Mouse (Mus musculus) liver, embryonic 13.5 days (tissue): ENCODE data around the gene Dock11. TPM values are rescaled to one million over a fixed set of nuclear protein-coding genes. Genes with fewer than 3 reads are reported as not detected.

Experiments used
- ATAC-seq: fragments of 200-750 bp; cut with Nextera tagmentation; 2 replicates; pipeline ENCODE4 v1.8.0; 2017; ENCODE audit warnings: low read depth, mild to moderate bottlenecking, moderate number of reproducible peaks, moderate library complexity
- DNase-seq: peaks from one replicate; pipeline ENCODE4 v3.0.0; 2022
- H3K27ac ChIP-seq: fragments of 300-500 bp; sonication (generic); 2 replicates; pipeline ENCODE4 v1.5.1; 2015; ENCODE audit warnings: moderate library complexity, mild to moderate bottlenecking, inconsistent platforms
- H3K27me3 ChIP-seq: fragments of 300-500 bp; sonication (generic); 2 replicates; pipeline ENCODE4 v1.6.1; 2015; ENCODE audit warnings: mild to moderate bottlenecking, inconsistent platforms
- H3K36me3 ChIP-seq: fragments of 300-500 bp; sonication (generic); 2 replicates; pipeline ENCODE4 v1.6.1; 2015; ENCODE audit warnings: mild to moderate bottlenecking, inconsistent platforms
- H3K4me1 ChIP-seq: fragments of 300-500 bp; sonication (generic); replicated peaks from 2 replicates; pipeline ENCODE4 v1.6.1; 2015; ENCODE audit warnings: inconsistent platforms
- H3K4me2 ChIP-seq: fragments of 300-500 bp; sonication (generic); 2 replicates; pipeline ENCODE4 v1.6.1; 2015; ENCODE audit warnings: inconsistent platforms, mild to moderate bottlenecking, moderate library complexity
- H3K4me3 ChIP-seq: fragments of 300-500 bp; sonication (generic); replicated peaks from 2 replicates; pipeline ENCODE4 v1.5.1; 2015; ENCODE audit warnings: mild to moderate bottlenecking, inconsistent platforms
- H3K9ac ChIP-seq: fragments of 300-500 bp; sonication (generic); 2 replicates; pipeline ENCODE4 v1.6.1; 2015; ENCODE audit warnings: mild to moderate bottlenecking, inconsistent platforms
- H3K9me3 ChIP-seq: fragments of 300-500 bp; sonication (generic); replicated peaks from 2 replicates; pipeline ENCODE4 v1.6.1; 2016; ENCODE audit warnings: inconsistent platforms
- WGBS: fragments of 180-500 bp; shearing (Covaris S2); methylation state at CpG from one replicate; pipeline ENCODE4 v1.1.7; 2015; ENCODE audit not compliant: insufficient replicate concordance; 5-methylcytosine and 5-hydroxymethylcytosine counted together
- polyA plus RNA-seq: library from polyadenylated mRNA; unstranded; fragments of >200 nt; fragmentation: Nextera tagmentation; extraction: Ambion mirVana; gene quantifications from 2 replicates; pipeline ENCODE4 v1.2.1, GENCODE M21; 2015

Dock11 gene
- polyA plus RNA-seq, 1 experiment from 2014 or later = 2.2 TPM

DNA sequence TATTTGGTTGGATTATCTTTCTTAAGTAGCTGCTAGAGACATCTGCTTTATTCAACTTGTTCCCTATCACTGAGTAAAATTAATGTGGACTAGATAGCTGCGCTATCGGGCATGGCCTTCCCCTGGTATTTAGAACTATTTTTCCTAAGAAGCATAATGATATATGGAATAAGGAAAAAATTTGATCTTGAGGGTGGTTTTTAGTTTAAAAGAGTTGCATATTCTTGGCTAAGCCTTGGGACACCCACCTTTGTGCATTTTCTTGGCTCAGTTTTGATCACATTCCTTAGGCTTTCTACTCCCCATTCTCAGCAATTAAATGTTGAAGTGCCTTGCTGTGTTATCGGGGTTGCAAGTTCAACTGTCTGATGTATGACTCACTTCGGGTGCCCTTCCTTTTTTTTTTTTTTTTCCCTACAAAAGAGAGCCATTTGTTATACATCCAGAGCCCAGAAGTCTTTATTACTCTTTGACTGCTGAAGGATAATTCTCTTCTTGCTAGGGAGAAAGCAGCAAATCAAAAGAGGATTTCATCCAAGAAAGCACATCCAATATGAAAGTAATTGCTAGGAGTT, 64.0 kb downstream of the Dock11 start:
- Histone ChIP-seq H3K4me2 (no peak overlapping the region), H3K4me1 (no peaks in the 10 kb centered on the region), H3K36me3 (no peaks in the 10 kb centered on the region), H3K27me3 (no peaks in the 10 kb centered on the region), H3K4me3 (no peak overlapping the region), H3K9ac (no peak overlapping the region), H3K27ac (no peak overlapping the region), H3K9me3 (no peaks in the 10 kb centered on the region)
- DNase-seq = no peak
- no peak for ATAC-seq
- 60% methylated on average over 4 of the region's 4 CpGs for WGBS

DNA sequence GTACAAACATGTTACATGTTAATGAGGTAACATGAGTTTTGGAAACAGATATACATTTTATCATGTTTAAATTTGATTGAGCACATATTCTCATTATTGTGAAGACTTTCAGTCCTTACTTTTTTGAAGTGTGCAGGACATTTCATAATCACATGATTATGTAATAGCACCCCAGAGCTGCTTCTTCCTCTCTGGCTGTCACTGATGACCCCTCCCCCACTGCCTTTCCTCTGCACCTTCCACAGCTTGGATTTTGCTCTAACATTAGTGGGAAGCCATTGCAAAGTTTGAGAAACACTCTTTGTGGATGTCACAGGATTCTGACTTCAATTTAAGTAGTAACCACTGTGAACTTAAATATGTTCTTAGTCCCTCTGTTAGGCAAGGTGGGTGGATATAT, 67.6 kb downstream of the Dock11 start:
- Histone ChIP-seq H3K27ac (no peak overlapping the region), H3K4me3 (no peak overlapping the region), H3K4me2 (no peak overlapping the region), H3K9ac (no peak overlapping the region), H3K4me1 (no peaks in the 10 kb centered on the region), H3K36me3 (no peaks in the 10 kb centered on the region), H3K9me3 (no peaks in the 10 kb centered on the region), H3K27me3 (no peaks in the 10 kb centered on the region)
- DNase-seq (no peak), ATAC-seq (no peak)

DNA sequence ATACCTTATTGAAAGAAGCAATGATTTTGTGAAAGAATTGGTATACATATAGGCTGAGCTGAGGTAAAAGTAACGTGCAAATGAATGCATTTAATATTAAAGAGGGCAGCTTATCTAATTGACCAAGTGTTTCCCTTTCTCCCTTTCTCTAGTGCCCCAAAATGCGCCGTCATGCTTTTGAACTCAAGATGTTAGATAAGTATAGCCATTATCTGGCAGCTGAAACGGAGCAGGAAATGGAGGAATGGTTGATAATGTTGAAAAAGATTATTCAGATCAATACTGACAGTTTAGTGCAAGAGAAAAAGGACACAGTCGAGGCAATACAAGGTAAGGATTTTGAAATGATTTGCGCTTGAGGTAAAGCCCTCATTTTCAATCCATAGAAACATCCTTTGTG, 74.5 kb downstream of the Dock11 start:
- H3K9me3 ChIP-seq = no peaks in the 10 kb centered on the region
- no peaks in the 10 kb centered on the region for H3K27me3 ChIP-seq
- H3K9ac ChIP-seq = no peak overlapping the region
- no peak overlapping the region for H3K4me3 ChIP-seq
- DNase-seq (no peak), ATAC-seq (no peak)
- no peak overlapping the region for H3K27ac ChIP-seq
- WGBS = 33% methylated on average over 6 of the region's 6 CpGs
- no peak overlapping the region for H3K4me2 ChIP-seq
- H3K4me1 ChIP-seq = no peaks in the 10 kb centered on the region
- H3K36me3 ChIP-seq = no peaks in the 10 kb centered on the region

DNA sequence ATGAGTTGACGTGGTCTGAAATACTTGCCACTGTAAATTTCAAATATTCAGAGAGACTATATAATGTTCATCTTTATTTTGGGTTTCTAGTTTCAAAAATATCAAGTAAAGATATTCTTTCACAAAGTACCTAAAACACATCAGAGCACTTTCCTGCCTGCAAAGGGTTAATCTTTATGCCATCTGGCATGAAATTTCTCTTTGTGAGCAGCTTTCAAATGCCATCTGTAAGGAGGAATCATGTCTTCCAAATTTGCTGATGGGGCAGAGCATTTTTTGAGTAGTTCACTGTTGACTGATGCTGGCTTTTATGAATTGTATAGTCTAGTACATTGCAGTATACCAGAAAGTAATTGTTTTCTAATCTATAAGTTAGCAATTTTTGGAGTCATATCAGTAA, 80.6 kb downstream of the Dock11 start:
- Histone ChIP-seq H3K9ac (no peak overlapping the region), H3K4me3 (no peak overlapping the region), H3K36me3 (no peaks in the 10 kb centered on the region), H3K9me3 (no peaks in the 10 kb centered on the region), H3K27ac (no peak overlapping the region), H3K27me3 (no peaks in the 10 kb centered on the region), H3K4me1 (no peaks in the 10 kb centered on the region), H3K4me2 (no peak overlapping the region)
- ATAC-seq = no peak
- DNase-seq = no peak
- 47% methylated on average over 1 of the region's 1 CpGs for WGBS

DNA sequence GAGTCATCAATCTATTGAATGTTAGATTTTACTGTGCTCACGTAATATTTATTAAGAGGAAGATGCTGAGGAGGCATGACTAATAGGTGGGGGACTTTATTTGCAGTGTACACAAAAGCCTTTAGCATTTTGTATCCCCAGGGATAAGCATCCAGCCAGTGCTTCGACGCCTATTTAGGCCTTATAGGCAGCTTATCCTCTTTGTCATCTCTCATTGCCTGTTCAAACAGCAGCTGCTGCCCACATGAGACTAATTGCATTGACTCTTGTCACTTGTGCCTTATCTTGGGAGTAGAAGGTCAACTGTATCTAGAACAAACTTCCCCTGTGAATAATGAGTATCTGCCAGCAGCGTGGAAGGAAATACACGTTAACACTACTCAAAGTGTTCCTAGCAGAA, 88.0 kb downstream of the Dock11 start:
- no peaks in the 10 kb centered on the region for H3K4me1 ChIP-seq
- WGBS = 40% methylated on average over 5 of the region's 5 CpGs
- DNase-seq = no peak

DNA sequence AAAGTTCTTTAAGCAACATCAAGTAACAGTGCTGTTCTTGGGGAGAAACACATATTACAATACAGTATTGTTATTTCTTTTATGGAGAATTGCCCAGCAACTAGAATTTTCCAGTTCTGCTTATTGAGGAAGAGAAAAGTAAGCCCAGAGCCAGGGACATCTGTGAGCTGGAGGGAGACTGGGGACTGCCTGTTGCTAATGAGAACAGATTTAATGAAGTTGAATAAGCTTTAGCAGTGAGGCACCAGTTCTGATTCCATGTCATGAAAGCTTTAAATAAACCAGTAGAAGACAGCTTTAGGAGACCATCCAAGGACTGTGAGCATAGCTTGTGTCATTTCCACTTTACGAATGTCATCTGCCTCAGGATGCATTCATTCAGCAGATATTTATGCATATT, 99.3 kb downstream of the Dock11 start:
- Histone ChIP-seq H3K9me3 (no peaks in the 10 kb centered on the region), H3K4me1 (no peaks in the 10 kb centered on the region), H3K9ac (no peak overlapping the region), H3K4me3 (no peak overlapping the region), H3K27ac (no peak overlapping the region), H3K4me2 (no peak overlapping the region), H3K36me3 (no peaks in the 10 kb centered on the region), H3K27me3 (no peaks in the 10 kb centered on the region)
- no peak for DNase-seq
- no peak for ATAC-seq
- WGBS = 46% methylated on average over 1 of the region's 1 CpGs

More for the DNA sequence above, 88.0 kb downstream of the Dock11 start:
- Histone ChIP-seq H3K27ac (no peak overlapping the region), H3K36me3 (no peaks in the 10 kb centered on the region), H3K27me3 (no peaks in the 10 kb centered on the region), H3K4me3 (no peak overlapping the region), H3K9ac (no peak overlapping the region), H3K9me3 (no peaks in the 10 kb centered on the region), H3K4me2 (no peak overlapping the region)
- ATAC-seq = no peak

DNA sequence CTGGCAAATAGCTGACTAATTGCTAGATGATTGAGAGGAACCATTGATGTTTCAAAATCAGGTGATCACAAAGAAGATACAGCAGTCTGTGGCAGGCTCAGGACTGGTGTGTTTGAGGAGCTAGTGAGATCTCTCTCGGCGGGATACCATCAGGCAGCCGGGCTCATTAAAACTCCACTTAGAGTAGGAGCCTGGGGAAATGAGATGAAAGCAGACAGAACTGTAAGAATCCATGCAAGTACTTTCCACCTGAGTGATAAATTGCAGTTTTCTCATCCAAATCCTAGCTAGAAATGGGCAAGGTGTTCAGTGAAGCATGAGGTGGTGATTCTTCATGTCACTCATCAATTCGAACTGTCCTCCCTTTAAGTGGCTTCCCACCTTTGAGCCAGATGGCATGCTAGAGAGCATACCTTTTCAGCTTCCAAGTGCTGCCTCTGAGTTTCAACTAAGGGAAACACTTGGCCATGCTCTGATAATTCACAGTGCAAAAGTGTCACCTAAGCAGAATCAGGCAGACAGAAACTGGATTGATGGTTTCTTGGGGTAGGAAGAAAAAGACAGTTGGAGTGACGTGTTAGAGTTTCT, 102.0 kb downstream of the Dock11 start:
- no peak for ATAC-seq
- no peak for DNase-seq
- Histone ChIP-seq H3K4me2 (no peak overlapping the region), H3K27me3 (no peaks in the 10 kb centered on the region), H3K27ac (no peak overlapping the region), H3K4me1 (no peaks in the 10 kb centered on the region), H3K36me3 (no peaks in the 10 kb centered on the region), H3K9ac (no peak overlapping the region), H3K9me3 (no peaks in the 10 kb centered on the region), H3K4me3 (no peak overlapping the region)
- 70% methylated on average over 5 of the region's 5 CpGs for WGBS

DNA sequence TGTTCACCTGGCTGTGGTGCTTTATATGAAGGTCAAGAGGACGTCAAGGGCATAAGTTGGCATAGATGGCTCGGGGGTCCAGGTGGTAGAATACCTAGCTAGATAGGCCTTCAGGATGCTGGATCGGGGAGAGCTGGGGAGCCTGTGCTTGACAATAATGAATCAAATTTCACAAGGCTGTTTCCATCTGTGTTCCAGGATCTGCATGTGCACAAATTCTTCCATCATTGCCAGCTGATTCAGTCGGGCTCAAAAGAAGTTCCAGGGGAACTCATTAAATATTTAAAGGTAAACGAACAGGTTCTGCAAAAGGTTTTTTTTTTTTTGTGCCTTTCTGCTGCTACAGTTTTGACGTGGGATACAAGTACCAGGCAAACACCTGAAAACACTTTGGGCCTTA, 105.6 kb downstream of the Dock11 start:
- Histone ChIP-seq H3K4me2 (no peak overlapping the region), H3K4me3 (no peak overlapping the region), H3K9ac (no peak overlapping the region), H3K4me1 (no peaks in the 10 kb centered on the region), H3K27ac (no peak overlapping the region), H3K27me3 (no peaks in the 10 kb centered on the region), H3K9me3 (no peaks in the 10 kb centered on the region), H3K36me3 (no peaks in the 10 kb centered on the region)
- 57% methylated on average over 6 of the region's 6 CpGs for WGBS
- ATAC-seq (no peak), DNase-seq (no peak)

DNA sequence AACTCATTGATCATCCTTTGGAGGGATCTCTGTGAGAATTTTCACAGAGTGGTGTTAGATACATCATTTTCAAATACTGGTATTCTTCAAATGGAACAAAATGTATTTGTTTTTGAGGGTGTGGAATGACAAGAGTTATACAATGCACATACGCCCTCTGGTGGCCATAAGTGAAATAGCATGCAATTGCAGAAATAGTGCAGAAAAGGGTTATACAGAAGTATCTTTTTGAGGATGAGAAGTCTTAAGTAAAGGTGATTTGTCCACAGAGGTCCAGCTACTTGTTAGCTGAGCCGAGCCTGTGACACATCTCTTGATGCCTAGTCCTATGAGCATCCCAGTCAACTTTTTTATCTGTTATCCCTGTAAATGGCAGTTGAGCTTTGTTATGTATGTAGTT, 108.4 kb downstream of the Dock11 start:
- no peak for DNase-seq
- ATAC-seq = no peak
- Histone ChIP-seq H3K4me1 (no peaks in the 10 kb centered on the region), H3K27me3 (no peaks in the 10 kb centered on the region), H3K9ac (no peak overlapping the region), H3K36me3 (no peaks in the 10 kb centered on the region), H3K27ac (no peak overlapping the region), H3K4me2 (no peak overlapping the region), H3K9me3 (no peaks in the 10 kb centered on the region), H3K4me3 (no peak overlapping the region)
- WGBS = 2% methylated on average over 2 of the region's 2 CpGs

DNA sequence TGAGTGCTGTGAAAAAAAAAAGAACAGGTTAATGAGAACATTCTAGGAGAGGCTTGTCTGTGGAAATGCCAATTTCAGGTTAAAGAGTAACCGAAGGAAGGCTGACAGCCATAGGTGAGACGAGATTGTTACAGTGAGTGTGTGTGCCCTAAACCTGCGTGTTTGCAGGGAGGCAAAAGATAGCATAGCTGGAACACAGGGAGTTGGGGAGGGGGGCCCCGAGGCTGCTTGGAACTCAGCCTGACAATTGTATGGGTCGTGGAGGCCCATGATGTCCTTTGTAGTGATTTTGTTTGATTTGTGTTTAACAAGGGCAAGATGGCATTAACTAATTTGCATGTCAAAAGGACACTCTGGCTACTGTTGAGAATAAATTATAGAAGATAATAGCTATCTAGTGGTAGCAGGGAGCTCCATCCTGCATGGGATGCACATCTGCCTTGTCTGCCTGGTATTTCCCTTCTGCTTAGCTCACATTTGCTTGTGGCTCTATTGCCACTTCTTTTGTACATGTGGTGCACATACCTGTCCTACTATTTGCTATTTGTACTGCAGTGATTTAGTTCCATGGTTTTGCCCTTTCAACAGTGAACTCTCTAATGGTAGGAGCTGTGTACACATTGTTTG, 109.3 kb downstream of the Dock11 start:
- H3K4me2 ChIP-seq = no peak overlapping the region
- no peak overlapping the region for H3K4me3 ChIP-seq
- no peak overlapping the region for H3K9ac ChIP-seq
- no peaks in the 10 kb centered on the region for H3K9me3 ChIP-seq
- WGBS = 54% methylated on average over 5 of the region's 5 CpGs
- ATAC-seq (no peak), DNase-seq (no peak)
- H3K27ac ChIP-seq = no peak overlapping the region
- H3K36me3 ChIP-seq = no peaks in the 10 kb centered on the region
- no peaks in the 10 kb centered on the region for H3K27me3 ChIP-seq
- H3K4me1 ChIP-seq = no peaks in the 10 kb centered on the region

DNA sequence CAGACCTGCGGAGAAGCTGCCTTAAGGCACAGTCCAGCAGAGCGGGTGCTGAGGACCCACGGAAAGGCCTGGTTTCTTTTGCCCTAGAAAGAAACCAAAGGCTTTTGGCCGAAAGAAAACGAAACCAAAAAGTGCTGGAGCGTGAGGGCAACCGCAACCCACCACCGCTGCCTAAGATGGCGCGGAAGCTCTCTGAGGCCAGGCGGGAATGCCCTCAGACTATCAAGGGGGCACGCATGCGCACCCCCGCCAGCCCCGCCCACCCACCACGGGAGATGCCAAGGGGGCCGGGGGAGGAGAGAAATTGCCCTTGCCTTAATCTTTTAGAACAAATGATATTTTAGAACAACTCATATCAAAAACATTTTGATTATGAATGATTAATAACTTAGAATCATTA, 137.0 kb downstream of the Dock11 start:
- no peaks in the 10 kb centered on the region for H3K27me3 ChIP-seq
- H3K4me2 ChIP-seq = no peak overlapping the region
- DNase-seq (no peak), ATAC-seq (no peak)
- H3K4me1 ChIP-seq = no peaks in the 10 kb centered on the region
- no peaks in the 10 kb centered on the region for H3K36me3 ChIP-seq
- H3K9me3 ChIP-seq = no peaks in the 10 kb centered on the region
- WGBS = 75% methylated on average over 17 of the region's 17 CpGs
- H3K27ac ChIP-seq = no peak overlapping the region
- no peak overlapping the region for H3K4me3 ChIP-seq
- no peak overlapping the region for H3K9ac ChIP-seq

DNA sequence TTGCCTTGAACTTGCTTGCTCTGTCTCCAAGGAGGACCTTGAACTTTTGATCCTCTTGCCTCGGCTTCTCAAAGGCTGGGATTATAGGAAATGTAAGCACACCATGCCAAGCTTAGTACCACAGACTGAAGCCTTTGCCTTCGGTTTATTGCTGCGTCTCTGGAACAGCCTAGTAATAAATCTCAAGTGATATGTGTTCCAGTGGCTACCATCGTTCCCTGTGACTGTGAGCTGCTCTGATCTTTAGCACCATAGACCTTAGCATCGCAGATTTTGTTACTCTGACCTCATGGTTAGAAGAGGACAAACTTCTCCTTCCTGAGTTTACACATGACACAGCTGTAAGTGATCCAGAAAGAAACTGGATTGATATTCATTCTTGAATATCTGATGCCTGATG, 142.5 kb downstream of the Dock11 start:
- no peaks in the 10 kb centered on the region for H3K27me3 ChIP-seq
- no peak overlapping the region for H3K27ac ChIP-seq
- no peaks in the 10 kb centered on the region for H3K9me3 ChIP-seq
- no peaks in the 10 kb centered on the region for H3K4me1 ChIP-seq
- H3K36me3 ChIP-seq = no peaks in the 10 kb centered on the region
- 62% methylated on average over 5 of the region's 5 CpGs for WGBS
- H3K9ac ChIP-seq = no peak overlapping the region
- no peak for ATAC-seq
- H3K4me2 ChIP-seq = no peak overlapping the region
- DNase-seq = no peak
- H3K4me3 ChIP-seq = no peak overlapping the region
